Mouse (Mus musculus) hindbrain, embryonic 10.5 days (tissue): ENCODE results near the gene Calb2. TPM values are rescaled to one million over a fixed set of nuclear protein-coding genes. Genes with fewer than 3 reads are reported as not detected.

Experiments
- DNase-seq: peaks from one replicate; pipeline ENCODE4 v3.0.0-alpha.2; 2017; ENCODE audit warnings: low spot score
- H3K27ac ChIP-seq: fragments of 300-500 bp; sonication (generic); 2 replicates; pipeline ENCODE4 v1.5.1; 2016; ENCODE audit warnings: mild to moderate bottlenecking, moderate library complexity
- H3K27me3 ChIP-seq: fragments of 300-500 bp; sonication (generic); 2 replicates; pipeline ENCODE4 v1.6.1; 2016; ENCODE audit warnings: mild to moderate bottlenecking; ENCODE audit not compliant: poor library complexity, insufficient read depth, severe bottlenecking
- H3K36me3 ChIP-seq: fragments of 300-500 bp; sonication (generic); 2 replicates; pipeline ENCODE4 v1.6.1; 2016; ENCODE audit warnings: mild to moderate bottlenecking, moderate library complexity
- H3K4me1 ChIP-seq: fragments of 300-500 bp; sonication (generic); replicated peaks from 2 replicates; pipeline ENCODE4 v1.6.1; 2016; ENCODE audit warnings: mild to moderate bottlenecking
- H3K4me3 ChIP-seq: fragments of 300-500 bp; sonication (generic); 2 replicates; pipeline ENCODE4 v1.5.1; 2016; ENCODE audit warnings: mild to moderate bottlenecking, moderate library complexity
- H3K9me3 ChIP-seq: fragments of 300-500 bp; sonication (generic); 2 replicates; pipeline ENCODE4 v1.6.1; 2016; ENCODE audit warnings: mild to moderate bottlenecking, moderate library complexity
- WGBS: fragments of 180-500 bp; shearing (Covaris S2); methylation state at CpG from one replicate; pipeline ENCODE4 v1.1.7; 2016; 5-methylcytosine and 5-hydroxymethylcytosine counted together
- polyA plus RNA-seq: library from polyadenylated mRNA; unstranded; fragments of >200 nt; fragmentation: Nextera tagmentation; extraction: Ambion mirVana; gene quantifications from 2 replicates; pipeline ENCODE4 v1.2.1, GENCODE M21; 2016

The Calb2 gene
- polyA plus RNA-seq, 1 experiment from 2014 or later = 28.1 TPM

DNA sequence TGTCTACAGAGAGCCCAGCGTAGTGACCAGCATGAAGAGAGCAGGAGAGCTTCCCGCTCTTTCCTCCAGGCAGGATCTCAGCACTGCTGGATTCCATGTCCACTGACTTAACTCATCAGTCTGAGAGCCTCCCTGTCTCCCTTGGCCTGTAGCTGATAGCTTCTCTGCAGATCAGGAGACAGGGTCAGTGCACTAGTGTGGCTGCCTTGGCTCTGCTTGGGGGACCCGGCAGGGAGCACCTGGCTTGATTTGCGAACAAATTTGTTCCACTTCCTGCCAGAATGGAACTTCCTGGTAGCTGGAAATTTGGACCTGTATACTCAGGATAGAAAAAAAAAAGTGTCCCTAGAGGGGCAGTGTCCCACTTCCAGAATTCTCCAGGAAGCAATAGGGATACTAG is 6.8 kb upstream of the Calb2 start:
- 89% methylated on average over 4 of the region's 4 CpGs for WGBS
- H3K4me1 ChIP-seq = peaks cover 14% of the 10 kb centered on the region

DNA sequence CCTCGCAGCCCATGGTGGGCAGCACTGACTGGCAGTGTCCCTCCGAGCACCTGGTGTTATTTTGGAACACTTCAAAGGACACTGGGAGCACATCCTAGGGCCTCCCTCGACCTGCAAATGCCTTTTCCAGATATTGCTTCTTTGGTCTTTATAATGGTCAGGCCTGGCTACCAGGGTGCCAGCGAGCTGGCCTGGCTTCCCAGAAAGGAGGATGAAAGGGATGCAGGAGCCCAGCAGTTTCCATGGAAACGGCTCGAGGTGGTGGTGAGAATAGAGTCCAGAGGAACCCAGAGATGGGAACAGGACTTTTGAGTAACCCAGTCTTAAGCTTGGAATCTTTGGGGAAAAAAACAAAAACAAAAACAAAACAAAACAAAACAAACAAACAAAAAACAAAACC is 4.2 kb upstream of the Calb2 start:
- 53% methylated on average over 6 of the region's 6 CpGs for WGBS
- peaks cover 34% of the 10 kb centered on the region for H3K27me3 ChIP-seq
- no peak for DNase-seq
- no peak overlapping the region for H3K27ac ChIP-seq
- H3K36me3 ChIP-seq = no peaks in the 10 kb centered on the region
- peaks cover 11% of the 10 kb centered on the region for H3K4me1 ChIP-seq
- no peak overlapping the region for H3K4me3 ChIP-seq
- H3K9me3 ChIP-seq = no peaks in the 10 kb centered on the region

More for the DNA sequence above, 6.8 kb upstream of the Calb2 start:
- Histone ChIP-seq H3K4me3 (no peak overlapping the region), H3K27ac (no peak overlapping the region), H3K27me3 (peaks cover 10% of the 10 kb centered on the region; the same call in 1 of the 2 replicates), H3K36me3 (no peaks in the 10 kb centered on the region), H3K9me3 (no peaks in the 10 kb centered on the region)
- no peak for DNase-seq

DNA sequence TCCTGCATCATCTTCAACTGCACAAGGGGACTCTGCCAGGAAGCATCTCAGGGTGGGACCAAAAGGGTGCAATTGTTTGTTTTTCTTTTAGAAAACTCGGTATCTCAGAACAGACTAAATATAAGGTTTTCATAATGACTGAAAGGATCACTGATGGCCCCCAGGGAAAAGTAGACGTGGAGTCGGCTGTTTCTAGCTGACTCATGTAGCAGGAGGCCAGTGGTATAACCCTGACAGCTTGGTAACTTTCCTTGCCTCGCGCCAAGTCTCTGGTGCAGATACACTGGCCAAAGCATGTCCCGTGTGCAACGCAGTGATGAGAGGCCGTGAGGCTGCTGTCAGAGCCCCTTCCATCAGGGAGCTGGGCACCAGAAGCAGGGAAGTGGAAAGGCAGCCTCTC is 1.7 kb downstream of the Calb2 start:
- Histone ChIP-seq H3K27me3 (peaks cover 43% of the 10 kb centered on the region), H3K4me1 (peaks cover 8% of the 10 kb centered on the region), H3K9me3 (no peaks in the 10 kb centered on the region), H3K4me3 (no peak overlapping the region), H3K27ac (no peak overlapping the region), H3K36me3 (no peaks in the 10 kb centered on the region)
- DNase-seq = no peak
- 77% methylated on average over 8 of the region's 8 CpGs for WGBS

DNA sequence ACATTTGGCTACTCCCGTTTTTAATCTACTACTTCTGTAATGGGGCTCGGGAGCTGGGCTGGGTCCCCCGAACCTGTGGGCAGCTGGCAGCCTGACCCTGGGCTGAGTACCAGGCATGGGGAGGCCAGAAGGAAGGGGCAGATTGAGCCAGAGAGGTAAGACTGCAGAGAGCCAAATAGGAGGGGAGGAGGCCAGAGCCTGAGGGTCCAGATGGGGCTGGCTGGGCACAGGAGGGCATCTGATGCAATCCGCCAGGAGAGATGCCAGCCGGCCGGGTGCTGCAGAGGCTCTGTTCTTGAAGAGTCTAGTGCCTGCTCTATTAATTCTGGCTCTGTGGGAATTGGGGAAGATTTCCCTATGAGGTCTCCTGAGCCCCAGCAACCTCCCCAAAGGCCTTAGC is 6.0 kb downstream of the Calb2 start:
- H3K4me3 ChIP-seq = no peak overlapping the region
- H3K27me3 ChIP-seq = peaks cover 13% of the 10 kb centered on the region; the same call in 1 of the 2 replicates
- no peak for DNase-seq
- no peak overlapping the region for H3K27ac ChIP-seq
- no peaks in the 10 kb centered on the region for H3K9me3 ChIP-seq
- no peaks in the 10 kb centered on the region for H3K4me1 ChIP-seq
- WGBS = 87% methylated on average over 6 of the region's 6 CpGs
- no peaks in the 10 kb centered on the region for H3K36me3 ChIP-seq

GRCm38 (mm10) chr8:110152951-110153350 is 15.1 kb downstream of the Calb2 start:
- no peaks in the 10 kb centered on the region for H3K27me3 ChIP-seq
- no peaks in the 10 kb centered on the region for H3K9me3 ChIP-seq
- DNase-seq = no peak
- no peak overlapping the region for H3K4me3 ChIP-seq
- no peak overlapping the region for H3K27ac ChIP-seq
- no peaks in the 10 kb centered on the region for H3K36me3 ChIP-seq
- H3K4me1 ChIP-seq = no peaks in the 10 kb centered on the region
- WGBS = 67% methylated on average over 6 of the region's 6 CpGs

DNA sequence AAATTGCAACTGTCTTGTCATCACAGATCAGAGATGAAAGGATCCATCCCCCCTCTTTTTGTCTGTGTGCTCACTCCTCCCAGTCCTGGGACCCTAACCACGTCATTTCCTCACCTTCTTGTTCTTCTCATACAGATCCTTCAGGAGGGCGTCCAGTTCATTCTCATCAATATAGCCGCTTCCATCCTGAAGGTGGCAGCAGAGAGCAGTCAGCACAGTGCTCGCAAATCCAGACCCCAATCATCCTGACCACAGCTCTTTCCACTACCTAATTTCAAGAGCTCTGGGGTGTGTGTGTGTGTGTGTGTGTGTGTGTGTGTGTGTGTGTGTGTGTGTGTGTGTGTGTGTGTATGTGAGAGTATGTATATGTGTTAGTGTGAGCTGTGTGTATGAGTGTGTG is 22.5 kb downstream of the Calb2 start:
- 0 out of 2 replicates have a peak, but pooled peaks cover 4% of the 10 kb centered on the region for H3K4me1 ChIP-seq
- no peak overlapping the region for H3K27ac ChIP-seq
- H3K9me3 ChIP-seq = no peaks in the 10 kb centered on the region
- H3K27me3 ChIP-seq = no peaks in the 10 kb centered on the region
- under 1% methylated on average over 4 of the region's 4 CpGs for WGBS
- DNase-seq = peak; percentile 61
- H3K36me3 ChIP-seq = no peaks in the 10 kb centered on the region
- H3K4me3 ChIP-seq = no peak overlapping the region

DNA sequence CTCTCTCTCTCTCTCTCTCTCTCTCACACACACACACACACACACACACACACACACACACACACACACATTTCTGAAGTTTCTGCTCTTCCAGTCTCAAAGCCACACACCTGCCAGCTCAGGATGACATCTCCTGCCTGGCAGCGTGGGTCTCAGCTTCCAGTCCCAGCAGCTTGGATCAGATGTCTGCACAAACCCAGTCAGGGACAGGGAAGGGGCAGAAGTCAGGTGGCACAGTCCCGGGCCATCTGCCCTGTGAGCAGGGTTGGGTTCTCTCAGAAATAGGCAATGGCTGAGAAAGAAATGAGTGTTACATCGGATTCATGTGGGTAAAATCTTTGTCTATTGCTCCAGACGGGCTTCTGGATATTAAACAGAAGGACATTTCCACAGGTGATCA is 27.2 kb downstream of the Calb2 start:
- Histone ChIP-seq H3K4me3 (no peak overlapping the region), H3K9me3 (no peaks in the 10 kb centered on the region), H3K27ac (no peak overlapping the region), H3K27me3 (no peaks in the 10 kb centered on the region), H3K36me3 (no peaks in the 10 kb centered on the region), H3K4me1 (0 out of 2 replicates have a peak, but pooled peaks cover 4% of the 10 kb centered on the region)
- 81% methylated on average over 4 of the region's 4 CpGs for WGBS
- DNase-seq = no peak

GRCm38 (mm10) chr8:110140156-110140555 is 27.9 kb downstream of the Calb2 start:
- no peaks in the 10 kb centered on the region for H3K9me3 ChIP-seq
- H3K27me3 ChIP-seq = no peaks in the 10 kb centered on the region
- no peaks in the 10 kb centered on the region for H3K36me3 ChIP-seq
- H3K4me3 ChIP-seq = no peak overlapping the region
- 0 out of 2 replicates have a peak, but pooled peaks cover 4% of the 10 kb centered on the region for H3K4me1 ChIP-seq
- no peak for DNase-seq
- 79% methylated on average over 3 of the region's 3 CpGs for WGBS
- H3K27ac ChIP-seq = no peak overlapping the region

- 79% methylated on average over 7 of the region's 7 CpGs for WGBS
- no peak for DNase-seq
- no peaks in the 10 kb centered on the region for H3K9me3 ChIP-seq
- no peak overlapping the region for H3K4me3 ChIP-seq
- peaks cover 2% of the 10 kb centered on the region; the same call in 1 of the 2 replicates for H3K4me1 ChIP-seq
- H3K27me3 ChIP-seq = no peaks in the 10 kb centered on the region
- H3K36me3 ChIP-seq = no peaks in the 10 kb centered on the region
- H3K27ac ChIP-seq = no peak overlapping the region
Measured at GRCm38 (mm10) chr8:110135515-110135914, 32.5 kb downstream of the Calb2 start.

DNA sequence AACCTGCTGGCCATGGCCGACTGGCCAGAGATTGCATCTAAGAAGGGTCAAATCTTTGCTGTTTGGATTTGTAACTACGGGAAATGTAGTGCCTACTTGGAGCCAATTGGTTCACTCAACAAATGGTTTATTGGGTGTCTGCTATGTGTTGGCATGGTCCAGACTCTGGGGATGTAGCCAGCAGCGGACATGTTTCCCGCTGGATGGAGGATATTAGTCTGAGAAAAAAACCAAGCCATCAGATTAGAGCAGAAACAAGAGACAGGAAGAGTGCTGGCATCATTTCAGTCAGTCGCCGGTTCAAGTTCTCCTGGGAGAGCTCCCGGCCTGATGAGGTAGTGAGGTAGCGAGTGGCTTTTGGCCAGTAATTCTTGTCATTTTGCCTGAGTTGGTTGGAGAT is 33.8 kb downstream of the Calb2 start:
- Histone ChIP-seq H3K4me3 (no peak overlapping the region), H3K27ac (no peak overlapping the region), H3K36me3 (no peaks in the 10 kb centered on the region), H3K9me3 (no peaks in the 10 kb centered on the region), H3K4me1 (peaks cover 4% of the 10 kb centered on the region; the same call in 1 of the 2 replicates), H3K27me3 (no peaks in the 10 kb centered on the region)
- 91% methylated on average over 8 of the region's 8 CpGs for WGBS
- no peak for DNase-seq

DNA sequence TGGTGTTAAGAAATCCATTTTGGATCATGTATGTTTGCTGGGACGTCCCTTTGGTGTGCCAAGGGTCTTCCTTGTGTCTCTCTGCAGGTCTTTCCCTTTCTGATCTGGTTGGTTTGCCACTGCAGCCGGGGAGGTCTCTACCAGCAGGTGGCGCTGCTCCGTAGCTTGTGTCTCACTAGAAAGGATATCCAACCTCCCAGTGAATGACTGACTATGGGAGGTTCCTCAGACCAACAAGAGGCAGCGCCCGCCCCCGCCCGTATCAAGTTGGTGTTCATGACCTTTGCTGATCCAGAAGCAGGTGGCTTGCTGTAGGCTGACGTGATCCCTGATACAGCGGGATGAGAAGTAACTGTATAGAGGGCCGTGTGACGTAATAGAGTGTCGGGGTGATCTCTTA is 37.5 kb downstream of the Calb2 start:
- Histone ChIP-seq H3K9me3 (0 out of 2 replicates have a peak, but pooled peaks cover 5% of the 10 kb centered on the region), H3K4me1 (peaks cover 4% of the 10 kb centered on the region; the same call in 1 of the 2 replicates), H3K4me3 (no peak overlapping the region), H3K27ac (no peak overlapping the region), H3K36me3 (no peaks in the 10 kb centered on the region), H3K27me3 (no peaks in the 10 kb centered on the region)
- 24% methylated on average over 13 of the region's 13 CpGs for WGBS
- DNase-seq = peak; percentile 84

DNA sequence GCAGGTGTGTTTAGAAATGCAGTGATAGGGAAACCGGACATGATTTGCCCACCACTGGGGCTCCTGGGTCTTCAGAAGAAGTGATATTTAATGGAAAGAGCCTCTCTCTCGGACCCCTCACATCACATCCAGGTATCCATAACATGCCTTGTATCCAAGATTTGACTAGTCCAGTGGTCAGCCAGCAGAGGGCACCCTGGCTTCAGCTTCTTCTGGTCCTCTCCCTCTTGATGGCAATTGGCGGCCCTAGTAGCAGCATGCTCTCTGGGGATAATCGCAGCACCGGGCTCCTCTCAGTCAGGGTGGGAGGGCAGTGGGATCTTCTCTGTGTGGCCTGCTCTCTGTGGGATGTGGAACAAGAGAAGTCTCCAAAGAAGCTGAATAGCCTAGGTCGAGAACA is 48.3 kb downstream of the Calb2 start:
- Histone ChIP-seq H3K4me1 (no peaks in the 10 kb centered on the region), H3K9me3 (no peaks in the 10 kb centered on the region), H3K27ac (no peak overlapping the region), H3K4me3 (no peak overlapping the region), H3K27me3 (0 out of 2 replicates have a peak, but pooled peaks cover 8% of the 10 kb centered on the region), H3K36me3 (no peaks in the 10 kb centered on the region)
- 51% methylated on average over 6 of the region's 6 CpGs for WGBS
- peak; percentile 31 for DNase-seq

DNA sequence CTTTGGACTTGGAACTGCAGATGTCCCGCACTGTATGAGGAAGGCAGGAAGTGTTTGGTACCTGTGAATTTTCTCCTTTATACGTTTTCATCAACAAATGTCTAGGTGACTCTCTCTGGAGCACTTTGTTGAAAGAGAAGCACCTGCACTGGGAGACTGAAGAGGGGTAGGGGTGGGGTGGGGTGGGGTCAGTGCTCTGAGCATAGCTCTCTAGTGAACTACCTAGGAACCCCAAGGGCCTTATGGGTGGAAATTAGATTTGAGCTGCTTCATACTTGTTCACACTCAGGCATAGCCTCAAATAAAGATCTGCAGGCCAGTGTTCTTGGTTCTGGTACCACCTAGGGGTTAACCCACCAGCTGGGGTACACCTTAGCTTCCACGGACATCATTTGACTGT is 65.4 kb downstream of the Calb2 start, which contains the start of gene Gm17720:
Gene Gm17720, minus strand, starts transcription at position 101 of the 400 bp plus-strand sequence.
- WGBS = 93% methylated on average over 3 of the region's 3 CpGs
- H3K9me3 ChIP-seq = no peaks in the 10 kb centered on the region
- no peaks in the 10 kb centered on the region for H3K4me1 ChIP-seq
- H3K4me3 ChIP-seq = no peak within 1 kb of the TSS
- no peaks in the 10 kb centered on the region for H3K36me3 ChIP-seq
- no peak within 1 kb of the TSS for H3K27ac ChIP-seq
- no peaks in the 10 kb centered on the region for H3K27me3 ChIP-seq
- DNase-seq = no peak

- Histone ChIP-seq H3K4me3 (no peak overlapping the region), H3K4me1 (no peaks in the 10 kb centered on the region), H3K36me3 (no peaks in the 10 kb centered on the region), H3K27ac (no peak overlapping the region), H3K9me3 (no peaks in the 10 kb centered on the region), H3K27me3 (no peaks in the 10 kb centered on the region)
- no peak for DNase-seq
- WGBS = 90% methylated on average over 15 of the region's 15 CpGs
Measured at GRCm38 (mm10) chr8:110101676-110102075, 66.3 kb downstream of the Calb2 start.
